Mouse (Mus musculus): Measurements from ENCODE around the gene Pdzrn3.

DNA sequence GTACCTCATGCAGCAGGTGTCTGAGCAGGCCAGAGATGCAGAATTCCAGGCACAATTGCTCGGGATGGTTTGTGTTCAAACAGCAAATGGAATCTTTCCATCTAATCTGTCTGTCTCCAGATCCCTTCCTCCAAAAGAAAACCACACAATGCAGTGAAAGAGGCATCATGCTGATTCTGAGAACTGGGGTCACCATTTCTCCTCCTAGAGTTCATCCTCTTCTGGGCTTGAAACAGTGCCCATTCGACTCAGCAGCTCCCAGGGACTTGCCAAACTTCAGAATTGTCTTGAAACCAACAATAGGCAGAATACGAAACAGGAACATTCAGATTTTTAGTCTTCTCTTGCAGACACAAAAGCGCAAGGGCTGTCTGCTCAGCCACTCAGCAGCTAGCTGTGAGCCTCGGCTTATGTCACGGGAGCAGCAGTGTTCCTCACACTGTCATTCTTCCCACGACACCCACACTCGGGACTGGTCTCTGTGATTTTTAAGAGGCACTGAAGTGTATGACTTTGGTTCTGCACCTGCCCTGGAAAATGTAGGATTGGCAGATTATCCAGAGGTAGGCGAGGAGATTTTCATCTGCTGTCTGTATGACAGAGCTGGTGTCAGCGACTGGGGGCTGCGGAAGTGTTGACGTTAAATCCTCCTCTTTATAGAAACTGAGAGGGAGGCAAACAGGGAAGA lies 125.6 kb downstream of the Pdzrn3 start:
- no peak for TF ChIP-seq HCFC1 (IDR thresholded peaks at IDR 0.05; ENCODE audit: borderline replicate concordance, insufficient read depth, low read length)
- TF ChIP-seq MAFK (IDR thresholded peaks at IDR 0.05; ENCODE audit: insufficient read depth, low read depth, low read length): no peak
- no peak for TF ChIP-seq ZNF384 (IDR thresholded peaks at IDR 0.05; ENCODE audit: low read depth, low read length)

Measured in ES-E14 (cell line).